Mouse (Mus musculus) myocyte (in vitro differentiated cells): ENCODE measurements around the gene Calm5. TPM values are rescaled to one million over a fixed set of nuclear protein-coding genes. Genes with fewer than 3 reads are reported as not detected.
"Not testable (repeated sequence)": the region's sequence is repeated elsewhere in the genome, so short reads cannot be mapped to it uniquely, and the experiment has no call there.

ENCODE experiments used
- H3K27me3 ChIP-seq: one replicate; pipeline ENCODE4 v1.6.1; 2011; ENCODE audit not compliant: control insufficient read depth, insufficient read depth, insufficient read length
- H3K36me3 ChIP-seq: one replicate; pipeline ENCODE4 v1.6.1; 2011; ENCODE audit not compliant: control insufficient read depth, insufficient read depth
- H3K4me2 ChIP-seq: one replicate; pipeline ENCODE4 v1.6.1; 2011; ENCODE audit warnings: low read depth, control low read depth
- H3K4me3 ChIP-seq: one replicate; pipeline ENCODE4 v1.5.1; 2011; ENCODE audit warnings: mild to moderate bottlenecking, control low read depth, moderate library complexity
- H3K79me2 ChIP-seq: one replicate; pipeline ENCODE4 v1.6.1; 2011; ENCODE audit not compliant: control insufficient read depth, insufficient read depth
- H3ac ChIP-seq: one replicate; pipeline ENCODE4 v1.6.1; 2011; ENCODE audit not compliant: control insufficient read depth, insufficient read length
- CEBPB ChIP-seq: IDR thresholded peaks from 2 replicates; pipeline ENCODE4 v1.6.1; 2011; ENCODE audit warnings: mild to moderate bottlenecking, moderate library complexity; ENCODE audit not compliant: poor library complexity, insufficient read depth, severe bottlenecking
- E2F4 ChIP-seq: IDR thresholded peaks from one replicate; pipeline ENCODE4 v1.6.1; 2011; ENCODE audit warnings: mild to moderate bottlenecking, control low read depth, moderate library complexity; ENCODE audit not compliant: insufficient read depth
- MAX ChIP-seq: IDR thresholded peaks from one replicate; pipeline ENCODE4 v1.6.1; 2011; ENCODE audit warnings: low read depth, mild to moderate bottlenecking, control low read depth
- MYOD1 ChIP-seq, 3 experiments: IDR thresholded peaks; one replicate each; pipeline ENCODE4 v1.6.1; 2011; ENCODE audit warnings: control low read depth in 2 of 3, low read depth in 2 of 3, mild to moderate bottlenecking in 2 of 3, moderate library complexity in 1 of 3; ENCODE audit not compliant: insufficient read length in 2 of 3, control insufficient read depth in 1 of 3
- MYOG ChIP-seq, 3 experiments: IDR thresholded peaks; one replicate each; pipeline ENCODE4 v1.6.1; 2011; ENCODE audit warnings: control low read depth in 2 of 3, low read depth in 2 of 3, mild to moderate bottlenecking in 2 of 3; ENCODE audit not compliant: insufficient read length in 2 of 3, control insufficient read depth in 1 of 3, insufficient read depth in 1 of 3
- POLR2A ChIP-seq: IDR thresholded peaks from one replicate; pipeline ENCODE4 v1.6.1; 2011; ENCODE audit warnings: low read depth, mild to moderate bottlenecking, control low read depth, moderate library complexity; ENCODE audit not compliant: insufficient read length
- POLR2AphosphoS2 ChIP-seq: IDR thresholded peaks from one replicate; pipeline ENCODE4 v1.6.1; 2011; ENCODE audit warnings: low read depth, control low read depth; ENCODE audit not compliant: insufficient read length
- REST ChIP-seq: IDR thresholded peaks from one replicate; pipeline ENCODE4 v1.6.1; 2011; ENCODE audit warnings: mild to moderate bottlenecking, control low read depth, moderate library complexity; ENCODE audit not compliant: insufficient read depth, insufficient read length
- SRF ChIP-seq: IDR thresholded peaks from one replicate; pipeline ENCODE4 v1.6.1; 2011; ENCODE audit warnings: low read depth; ENCODE audit not compliant: control insufficient read depth, insufficient read length
- TCF12 ChIP-seq: IDR thresholded peaks from one replicate; pipeline ENCODE4 v1.6.1; 2011; ENCODE audit warnings: mild to moderate bottlenecking, control low read depth; ENCODE audit not compliant: poor library complexity, insufficient read depth, severe bottlenecking
- TCF3 ChIP-seq: IDR thresholded peaks from one replicate; pipeline ENCODE4 v1.6.1; 2011; ENCODE audit warnings: low read depth, control low read depth; ENCODE audit not compliant: insufficient read length
- USF1 ChIP-seq: IDR thresholded peaks from one replicate; pipeline ENCODE4 v1.6.1; 2011; ENCODE audit warnings: low read depth, mild to moderate bottlenecking, control low read depth, moderate library complexity
- polyA plus RNA-seq: library from polyadenylated mRNA; unstranded; fragments of >200 nt; fragmentation: generic; extraction: Trizol; gene quantifications from one replicate; pipeline ENCODE4 v1.2.1, GENCODE M21; 2012; ENCODE audit warnings: missing spikeins

The Calm5 gene
- polyA plus RNA-seq, 1 experiment = not detected

DNA sequence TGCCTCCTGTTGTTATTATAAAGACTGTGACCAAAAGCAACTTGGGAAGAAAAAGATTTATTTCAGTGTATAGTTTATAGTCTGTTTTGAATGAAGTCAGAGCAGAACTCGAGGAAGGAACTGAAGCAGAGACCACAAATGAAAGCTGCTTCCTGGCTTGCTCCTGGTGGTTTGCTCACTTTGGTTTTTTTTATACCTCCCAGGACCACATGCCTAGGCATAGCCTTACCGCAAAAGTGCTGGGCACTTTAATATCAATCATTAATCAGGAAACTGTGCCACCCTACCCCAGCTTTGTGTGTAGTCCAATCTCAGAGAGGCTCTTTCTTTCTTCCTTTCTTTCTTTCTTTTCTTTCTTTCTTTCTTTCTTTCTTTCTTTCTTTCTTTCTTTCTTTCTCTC lies 21.5 kb upstream of the Calm5 start:
- H3K4me3 ChIP-seq = no peak overlapping the region
- no peak for TF ChIP-seq E2F4
- no peak for TF ChIP-seq POLR2AphosphoS2
- no peak for TF ChIP-seq MYOD1 (IDR thresholded peaks at IDR 0.05; ENCODE audit: control insufficient read depth in 1 of 3, insufficient read length in 2 of 3, low read depth in 2 of 3)
- TF ChIP-seq MAX = no peak
- TF ChIP-seq SRF = no peak
- TF ChIP-seq CEBPB = no peak
- no peaks in the 10 kb centered on the region for H3K27me3 ChIP-seq
- no peak overlapping the region for H3ac ChIP-seq
- no peaks in the 10 kb centered on the region for H3K79me2 ChIP-seq
- no peak overlapping the region for H3K4me2 ChIP-seq
- no peaks in the 10 kb centered on the region for H3K36me3 ChIP-seq

DNA sequence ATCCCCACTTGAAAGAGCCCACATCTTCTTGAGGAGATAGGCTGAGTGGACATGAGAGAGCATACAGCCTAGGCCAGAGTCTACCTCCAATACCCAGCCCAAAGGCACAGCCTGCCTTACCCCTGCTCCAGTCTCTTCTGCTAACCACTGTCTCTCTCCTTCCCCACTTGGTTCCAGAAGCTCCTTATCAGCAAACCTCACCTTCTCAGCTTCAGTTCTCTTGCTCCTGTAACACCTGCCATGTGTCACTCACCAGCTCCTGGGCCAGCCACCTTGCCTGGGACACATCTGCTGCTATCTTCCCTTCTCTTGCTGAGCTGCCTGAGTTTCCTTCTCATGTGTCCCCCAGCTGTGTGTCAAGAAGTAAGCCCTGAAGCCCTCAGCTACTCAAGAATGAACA lies 20.3 kb upstream of the Calm5 start:
- not testable (repeated sequence) for H3K27me3 ChIP-seq, H3K79me2 ChIP-seq, H3K4me3 ChIP-seq, H3ac ChIP-seq, H3K36me3 ChIP-seq, H3K4me2 ChIP-seq

DNA sequence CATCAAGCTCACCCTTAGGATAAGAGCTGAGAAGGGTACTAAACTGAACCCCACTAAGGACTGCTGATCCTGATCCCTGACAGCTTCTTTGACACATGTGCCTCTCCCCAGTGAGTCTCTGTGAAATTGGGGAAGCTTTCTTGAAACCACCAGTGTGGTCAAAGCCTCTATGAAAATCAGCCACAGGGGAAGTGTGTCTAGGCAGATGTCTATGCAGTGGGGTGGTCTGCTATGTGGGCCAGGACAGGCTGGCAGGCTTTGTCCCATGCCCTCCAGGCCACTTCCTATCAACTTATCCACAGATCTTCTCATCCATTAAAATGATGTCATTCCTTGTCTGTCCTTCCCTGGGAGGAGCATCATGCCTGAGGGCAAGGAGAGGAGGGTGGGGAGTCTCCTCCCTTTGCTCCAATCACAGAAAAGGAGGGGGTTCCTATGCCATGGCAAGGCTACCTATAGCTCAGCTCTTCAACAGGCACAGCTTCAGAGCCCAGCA lies 16.6 kb upstream of the Calm5 start, which contains the start of gene Calm4:
Calm4 (plus strand) TSS at position 446 of the 496 bp plus-strand sequence.
- H3K36me3 ChIP-seq = not testable (repeated sequence)

GRCm38 (mm10) chr13:3840662-3841061 lies 13.3 kb upstream of the Calm5 start:
- H3ac ChIP-seq = not testable (repeated sequence)

More for the DNA sequence above, 16.6 kb upstream of the Calm5 start, which contains the start of gene Calm4:
- H3K79me2 ChIP-seq, H3K4me3 ChIP-seq, H3K27me3 ChIP-seq, H3ac ChIP-seq, H3K4me2 ChIP-seq: not testable (repeated sequence)

DNA sequence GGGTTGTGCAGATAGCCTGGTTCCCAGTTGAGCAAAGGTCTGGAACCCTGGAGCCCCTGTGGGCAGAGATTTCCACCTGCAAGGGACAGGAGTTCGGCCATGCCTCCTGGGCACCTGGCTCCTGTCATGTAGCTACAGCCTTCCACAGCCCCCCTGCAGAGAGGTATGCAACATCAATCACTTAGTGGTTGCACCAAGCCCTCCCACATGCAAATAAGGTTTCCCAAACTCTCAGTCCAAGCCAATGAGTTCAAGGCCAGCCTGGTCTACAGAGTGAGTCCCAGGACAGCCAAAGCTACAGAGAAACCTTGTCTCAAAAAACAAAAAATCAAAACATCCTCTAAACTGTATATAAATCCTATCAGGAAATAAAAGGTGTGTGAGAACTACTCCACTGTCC lies 3.6 kb upstream of the Calm5 start:
- Histone ChIP-seq H3K36me3 (no peaks in the 10 kb centered on the region), H3K4me2 (no peak overlapping the region), H3ac (no peak overlapping the region), H3K4me3 (no peak overlapping the region), H3K79me2 (no peaks in the 10 kb centered on the region), H3K27me3 (no peaks in the 10 kb centered on the region)
- no peak for TF ChIP-seq USF1
- TF ChIP-seq MYOG (IDR thresholded peaks at IDR 0.05; ENCODE audit: control insufficient read depth in 1 of 3, insufficient read depth in 1 of 3, insufficient read length in 2 of 3, low read depth in 2 of 3) = no peak
- TF ChIP-seq MAX = no peak
- no peak for TF ChIP-seq E2F4
- no peak for TF ChIP-seq TCF12
- TF ChIP-seq SRF = no peak
- no peak for TF ChIP-seq REST
- no peak for TF ChIP-seq MYOD1 (IDR thresholded peaks at IDR 0.05; ENCODE audit: control insufficient read depth in 1 of 3, insufficient read length in 2 of 3, low read depth in 2 of 3)
- TF ChIP-seq POLR2A = no peak
- no peak for TF ChIP-seq TCF3
- TF ChIP-seq CEBPB = no peak
- TF ChIP-seq POLR2AphosphoS2 = no peak

More at GRCm38 (mm10) chr13:3840662-3841061, 13.3 kb upstream of the Calm5 start:
- H3K27me3 ChIP-seq, H3K4me3 ChIP-seq, H3K79me2 ChIP-seq, H3K36me3 ChIP-seq, H3K4me2 ChIP-seq: not testable (repeated sequence)

GRCm38 (mm10) chr13:3854856-3855255 lies 883 bp downstream of the Calm5 start:
- Histone ChIP-seq H3K4me2 (no peak overlapping the region), H3ac (no peak overlapping the region), H3K36me3 (no peaks in the 10 kb centered on the region)

More at GRCm38 (mm10) chr13:3854856-3855255, 883 bp downstream of the Calm5 start:
- Histone ChIP-seq H3K4me3 (no peak overlapping the region), H3K27me3 (no peaks in the 10 kb centered on the region), H3K79me2 (no peaks in the 10 kb centered on the region)
- TF ChIP-seq MYOD1 (IDR thresholded peaks at IDR 0.05; ENCODE audit: control insufficient read depth in 1 of 3, insufficient read length in 2 of 3, low read depth in 2 of 3) (no peak), POLR2AphosphoS2 (no peak), MYOG (IDR thresholded peaks at IDR 0.05; ENCODE audit: control insufficient read depth in 1 of 3, insufficient read depth in 1 of 3, insufficient read length in 2 of 3, low read depth in 2 of 3) (no peak), E2F4 (no peak), TCF3 (no peak), CEBPB (no peak), TCF12 (no peak), REST (no peak), USF1 (no peak), SRF (no peak), MAX (no peak), POLR2A (no peak)
